Mouse (Mus musculus): ENCODE data around the gene Gpr4.

DNA sequence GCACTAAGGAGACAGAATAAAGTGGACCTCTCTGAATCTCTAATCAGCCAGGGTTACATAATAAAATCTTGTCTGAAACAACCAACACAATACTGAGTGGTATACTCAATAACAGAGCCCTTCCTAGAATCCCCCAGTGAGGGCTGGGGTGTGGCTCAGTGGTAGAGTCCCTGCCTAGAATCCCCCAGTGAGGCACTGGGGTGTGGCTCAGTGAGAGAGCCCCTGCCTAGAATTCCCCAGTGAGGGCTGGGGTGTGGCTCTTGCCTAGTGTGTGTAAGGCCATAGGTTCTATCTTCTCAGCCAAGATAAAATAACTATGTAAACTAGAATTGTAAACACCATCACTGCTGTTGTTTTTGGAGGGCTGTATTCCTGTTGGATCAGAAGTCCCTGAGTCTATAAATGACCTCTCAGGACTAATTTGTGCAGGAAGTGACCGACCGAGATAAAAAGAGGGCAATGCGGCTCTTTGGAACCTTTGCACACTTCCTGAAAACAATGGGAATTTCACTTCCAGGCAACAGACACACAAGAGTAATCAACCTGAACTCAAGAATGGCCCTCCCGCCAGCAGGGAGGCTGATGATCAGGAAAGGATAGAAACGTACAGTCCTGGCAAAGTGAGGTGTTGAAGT, 1.2 kb upstream of the Gpr4 start:
- TF ChIP-seq GATA1 (IDR thresholded peaks at IDR 0.05; ENCODE audit: low read length) (no peak), TAL1 (IDR thresholded peaks at IDR 0.05; ENCODE audit: low read length) (no peak)
